Mouse (Mus musculus) intestine, embryonic 16.5 days (tissue): ENCODE results near the gene Gm10642. TPM values are rescaled to one million over a fixed set of nuclear protein-coding genes. Genes with fewer than 3 reads are reported as not detected.
A peak's percentile ranks its signal among the peaks of the same experiment; 100 is the strongest.

Experiments
- ATAC-seq: fragments of 200-750 bp; cut with Nextera tagmentation; 2 replicates; pipeline ENCODE4 v1.8.0; 2017; ENCODE audit warnings: moderate TSS enrichment, moderate library complexity
- H3K27ac ChIP-seq: fragments of 300-500 bp; sonication (generic); 2 replicates; pipeline ENCODE4 v1.5.1; 2014; ENCODE audit warnings: mild to moderate bottlenecking, low read length
- H3K27me3 ChIP-seq: fragments of 300-500 bp; sonication (generic); replicated peaks from 2 replicates; pipeline ENCODE4 v1.6.1; 2014; ENCODE audit warnings: low read length, control low read depth, mixed read lengths; ENCODE audit not compliant: control insufficient read depth, insufficient read depth
- H3K36me3 ChIP-seq: fragments of 300-500 bp; sonication (generic); 2 replicates; pipeline ENCODE4 v1.6.1; 2014; ENCODE audit warnings: low read length, control low read depth; ENCODE audit not compliant: control insufficient read depth, insufficient read depth
- H3K4me1 ChIP-seq: fragments of 300-500 bp; sonication (generic); 2 replicates; pipeline ENCODE4 v1.6.1; 2014; ENCODE audit warnings: low read length, control low read depth, mixed read lengths; ENCODE audit not compliant: control insufficient read depth, insufficient read depth
- H3K4me2 ChIP-seq: fragments of 300-500 bp; sonication (generic); 2 replicates; pipeline ENCODE4 v1.6.1; 2014; ENCODE audit warnings: low read depth, low read length, control low read depth
- H3K4me3 ChIP-seq: fragments of 300-500 bp; sonication (generic); 2 replicates; pipeline ENCODE4 v1.5.1; 2014; ENCODE audit warnings: mild to moderate bottlenecking, low read length
- H3K9ac ChIP-seq: fragments of 300-500 bp; sonication (generic); 2 replicates; pipeline ENCODE4 v1.6.1; 2014; ENCODE audit warnings: low read depth, low read length
- H3K9me3 ChIP-seq: fragments of 300-500 bp; sonication (generic); 2 replicates; pipeline ENCODE4 v1.6.1; 2016; ENCODE audit warnings: low read length, control low read depth; ENCODE audit not compliant: control insufficient read depth
- WGBS: fragments of 180-500 bp; shearing (Covaris S2); extraction: QIAGEN DNeasy Blood & Tissue Kit; methylation state at CpG from one replicate; pipeline ENCODE4 v1.1.7; 2014; 5-methylcytosine and 5-hydroxymethylcytosine counted together
- polyA plus RNA-seq: library from polyadenylated mRNA; unstranded; fragments of >200 nt; fragmentation: Nextera tagmentation; extraction: Ambion mirVana; gene quantifications from 2 replicates; pipeline ENCODE4 v1.2.1, GENCODE M21; 2015

Gm10642 gene
- polyA plus RNA-seq, 1 experiment from 2014 or later: 0.17 TPM

- ATAC-seq: peak; percentile 12; the same call in 1 of the 2 replicates
- Histone ChIP-seq H3K36me3 (no peaks in the 10 kb centered on the region), H3K27ac (no peak overlapping the region), H3K9me3 (no peaks in the 10 kb centered on the region), H3K4me3 (no peak overlapping the region), H3K4me1 (no peaks in the 10 kb centered on the region), H3K4me2 (no peak overlapping the region), H3K27me3 (no peaks in the 10 kb centered on the region), H3K9ac (no peak overlapping the region)
- WGBS: 73% methylated on average over 6 of the region's 6 CpGs
Measured at GRCm38 (mm10) chr9:70670381-70670780, 14.3 kb downstream of the Gm10642 start.

GRCm38 (mm10) chr9:70671278-70671677 lies 15.2 kb downstream of the Gm10642 start:
- no peak overlapping the region for H3K27ac ChIP-seq
- no peak overlapping the region for H3K4me3 ChIP-seq
- ATAC-seq: no peak
- H3K4me1 ChIP-seq: no peaks in the 10 kb centered on the region
- WGBS: 65% methylated on average over 6 of the region's 6 CpGs
- no peak overlapping the region for H3K4me2 ChIP-seq
- H3K9me3 ChIP-seq: no peaks in the 10 kb centered on the region
- H3K36me3 ChIP-seq: no peaks in the 10 kb centered on the region
- H3K27me3 ChIP-seq: no peaks in the 10 kb centered on the region
- H3K9ac ChIP-seq: no peak overlapping the region

GRCm38 (mm10) chr9:70671772-70672579 lies 15.9 kb downstream of the Gm10642 start:
- no peak overlapping the region for H3K4me2 ChIP-seq

GRCm38 (mm10) chr9:70673656-70674055 lies 17.6 kb downstream of the Gm10642 start:
- Histone ChIP-seq H3K4me1 (no peaks in the 10 kb centered on the region), H3K4me3 (no peak overlapping the region), H3K27me3 (no peaks in the 10 kb centered on the region), H3K9me3 (no peaks in the 10 kb centered on the region), H3K36me3 (no peaks in the 10 kb centered on the region), H3K9ac (no peak overlapping the region), H3K4me2 (no peak overlapping the region), H3K27ac (no peak overlapping the region)
- no peak for ATAC-seq
- WGBS: 89% methylated on average over 4 of the region's 4 CpGs

More at GRCm38 (mm10) chr9:70671772-70672579, 15.9 kb downstream of the Gm10642 start:
- peak; percentile 66 for ATAC-seq
- Histone ChIP-seq H3K27ac (no peak overlapping the region), H3K9ac (no peak overlapping the region), H3K4me3 (no peak overlapping the region), H3K9me3 (no peaks in the 10 kb centered on the region), H3K4me1 (no peaks in the 10 kb centered on the region), H3K36me3 (no peaks in the 10 kb centered on the region), H3K27me3 (no peaks in the 10 kb centered on the region)
- WGBS: 41% methylated on average over 10 of the region's 10 CpGs

- no peaks in the 10 kb centered on the region for H3K27me3 ChIP-seq
- H3K9ac ChIP-seq: no peak overlapping the region
- ATAC-seq: no peak
- no peaks in the 10 kb centered on the region for H3K4me1 ChIP-seq
- H3K36me3 ChIP-seq: no peaks in the 10 kb centered on the region
- H3K4me2 ChIP-seq: no peak overlapping the region
- 75% methylated on average over 4 of the region's 4 CpGs for WGBS
- no peak overlapping the region for H3K4me3 ChIP-seq
- no peaks in the 10 kb centered on the region for H3K9me3 ChIP-seq
- no peak overlapping the region for H3K27ac ChIP-seq
Measured at GRCm38 (mm10) chr9:70675117-70675516, 19.1 kb downstream of the Gm10642 start.

- WGBS: 88% methylated on average over 5 of the region's 5 CpGs
Measured at GRCm38 (mm10) chr9:70675961-70676360, 19.9 kb downstream of the Gm10642 start.

GRCm38 (mm10) chr9:70678682-70679131 lies 22.7 kb downstream of the Gm10642 start, which contains the start of gene Adam10:
TSS of gene Adam10 (plus strand) at chr9:70678997.
- H3K36me3 ChIP-seq: no peaks in the 10 kb centered on the region
- peak within 1 kb of the TSS; percentile 80 for H3K4me2 ChIP-seq
- H3K4me1 ChIP-seq: no peaks in the 10 kb centered on the region; the same call in none of the 2 replicates
- H3K9me3 ChIP-seq: no peaks in the 10 kb centered on the region
- peak within 1 kb of the TSS; percentile 97 for H3K4me3 ChIP-seq
- H3K27me3 ChIP-seq: no peaks in the 10 kb centered on the region
- peak; percentile 99 for ATAC-seq
- under 1% methylated on average over 44 of the region's 48 CpGs for WGBS
- peak within 1 kb of the TSS; percentile 96 for H3K27ac ChIP-seq
- H3K9ac ChIP-seq: peak within 1 kb of the TSS; percentile 98

More at GRCm38 (mm10) chr9:70675961-70676360, 19.9 kb downstream of the Gm10642 start:
- H3K27ac ChIP-seq: no peak overlapping the region
- H3K27me3 ChIP-seq: no peaks in the 10 kb centered on the region
- no peaks in the 10 kb centered on the region for H3K36me3 ChIP-seq
- H3K4me2 ChIP-seq: no peak overlapping the region
- ATAC-seq: no peak
- no peaks in the 10 kb centered on the region for H3K4me1 ChIP-seq
- H3K9ac ChIP-seq: no peak overlapping the region
- no peak overlapping the region for H3K4me3 ChIP-seq
- H3K9me3 ChIP-seq: no peaks in the 10 kb centered on the region

GRCm38 (mm10) chr9:70679132-70680091 lies 23.4 kb downstream of the Gm10642 start:
- ATAC-seq: peak; percentile 55
- Histone ChIP-seq H3K4me3 (peak overlapping the region; percentile 97), H3K9me3 (no peaks in the 10 kb centered on the region), H3K36me3 (no peaks in the 10 kb centered on the region), H3K27ac (peak overlapping the region; percentile 96), H3K4me1 (no peaks in the 10 kb centered on the region; the same call in none of the 2 replicates), H3K4me2 (peak overlapping the region; percentile 80), H3K9ac (peak overlapping the region; percentile 98), H3K27me3 (no peaks in the 10 kb centered on the region)
- under 1% methylated on average over 93 of the region's 103 CpGs for WGBS

GRCm38 (mm10) chr9:70682202-70682601 lies 26.2 kb downstream of the Gm10642 start:
- Histone ChIP-seq H3K4me2 (no peak overlapping the region), H3K9me3 (no peaks in the 10 kb centered on the region), H3K4me3 (no peak overlapping the region), H3K27ac (no peak overlapping the region), H3K27me3 (no peaks in the 10 kb centered on the region), H3K9ac (no peak overlapping the region), H3K4me1 (no peaks in the 10 kb centered on the region; the same call in none of the 2 replicates), H3K36me3 (no peaks in the 10 kb centered on the region)
- 49% methylated on average over 1 of the region's 1 CpGs for WGBS
- ATAC-seq: no peak
